Mouse (Mus musculus): ENCODE results near the gene Kif6.

Kif6 gene

GRCm38 (mm10) chr17:49839243-49839642 lies 224.3 kb downstream of the Kif6 start:
- DNase-seq (ENCODE audit: low spot score in 2 of 2), result no peak

GRCm38 (mm10) chr17:49851210-49851609 lies 236.3 kb downstream of the Kif6 start:
- no peak for DNase-seq (ENCODE audit: low spot score in 2 of 2)

- DNase-seq (ENCODE audit: low spot score in 2 of 2), result peak in 1 of 2 experiments; percentile 18
Measured at GRCm38 (mm10) chr17:49852183-49852582, 237.2 kb downstream of the Kif6 start.

- DNase-seq (ENCODE audit: low spot score in 2 of 2), result no peak
Measured at GRCm38 (mm10) chr17:49855785-49856184, 240.8 kb downstream of the Kif6 start.

GRCm38 (mm10) chr17:49860057-49860816 lies 245.3 kb downstream of the Kif6 start:
- no peak for DNase-seq (ENCODE audit: low spot score in 2 of 2)

GRCm38 (mm10) chr17:49863597-49863996 lies 248.7 kb downstream of the Kif6 start:
- DNase-seq (ENCODE audit: low spot score in 2 of 2), result no peak

GRCm38 (mm10) chr17:49865604-49866003 lies 250.7 kb downstream of the Kif6 start:
- DNase-seq (ENCODE audit: low spot score in 2 of 2), result no peak

- no peak for DNase-seq (ENCODE audit: low spot score in 2 of 2)
Measured at GRCm38 (mm10) chr17:49866653-49867215, 251.8 kb downstream of the Kif6 start.

- DNase-seq (ENCODE audit: low spot score in 2 of 2), result no peak
Measured at GRCm38 (mm10) chr17:49867321-49868137, 252.6 kb downstream of the Kif6 start.

GRCm38 (mm10) chr17:49869246-49869645 lies 254.3 kb downstream of the Kif6 start:
- DNase-seq (ENCODE audit: low spot score in 2 of 2), result no peak

- no peak for DNase-seq (ENCODE audit: low spot score in 2 of 2)
Measured at GRCm38 (mm10) chr17:49872305-49872704, 257.4 kb downstream of the Kif6 start.

GRCm38 (mm10) chr17:49874746-49875145 lies 259.8 kb downstream of the Kif6 start:
- no peak for DNase-seq (ENCODE audit: low spot score in 2 of 2)

GRCm38 (mm10) chr17:49875401-49875800 lies 260.5 kb downstream of the Kif6 start:
- DNase-seq (ENCODE audit: low spot score in 2 of 2), result no peak

- DNase-seq (ENCODE audit: low spot score in 2 of 2), result no peak
Measured at GRCm38 (mm10) chr17:49875939-49876651, 261.2 kb downstream of the Kif6 start.

- DNase-seq (ENCODE audit: low spot score in 2 of 2), result no peak
Measured at GRCm38 (mm10) chr17:49880919-49881744, 266.2 kb downstream of the Kif6 start.

GRCm38 (mm10) chr17:49881796-49882195 lies 266.9 kb downstream of the Kif6 start:
- no peak for DNase-seq (ENCODE audit: low spot score in 2 of 2)

GRCm38 (mm10) chr17:49883136-49883755 lies 268.3 kb downstream of the Kif6 start:
- DNase-seq (ENCODE audit: low spot score in 2 of 2), result no peak

- no peak for DNase-seq (ENCODE audit: low spot score in 2 of 2)
Measured at GRCm38 (mm10) chr17:49885035-49885434, 270.1 kb downstream of the Kif6 start.

GRCm38 (mm10) chr17:49889629-49890028 lies 274.7 kb downstream of the Kif6 start:
- no peak for DNase-seq (ENCODE audit: low spot score in 2 of 2)

GRCm38 (mm10) chr17:49890861-49891260 lies 275.9 kb downstream of the Kif6 start:
- no peak for DNase-seq (ENCODE audit: low spot score in 2 of 2)

GRCm38 (mm10) chr17:49892390-49892789 lies 277.5 kb downstream of the Kif6 start:
- DNase-seq (ENCODE audit: low spot score in 2 of 2), result no peak
